Mouse (Mus musculus) adrenal gland, postnatal 25 days (tissue): Measurements from ENCODE around the gene Utf1. TPM values are rescaled to one million over a fixed set of nuclear protein-coding genes. Genes with fewer than 3 reads are reported as not detected.
A peak's percentile ranks its signal among the peaks of the same experiment; 100 is the strongest.

Experiments used
- DNase-seq: peaks from one replicate; pipeline ENCODE4 v3.0.0; 2021; ENCODE audit warnings: mixed read lengths
- microRNA-seq, 2 experiments: library from miRNA; unstranded; fragments of <30 nt; microRNA quantifications; one replicate each; pipeline ENCODE4 v1.2.0; 2021
- total RNA-seq: library from RNA; stranded (reverse); gene quantifications from 2 replicates; pipeline ENCODE4 v1.2.3, GENCODE M21; 2021

The Utf1 gene
- total RNA-seq, 1 experiment from 2014 or later = not detected

GRCm38 (mm10) chr7:139974307-139974706 lies 30.7 kb downstream of the Utf1 start:
- DNase-seq = no peak

- no peak for DNase-seq
Measured at GRCm38 (mm10) chr7:139975471-139975870, 31.9 kb downstream of the Utf1 start.

GRCm38 (mm10) chr7:139978278-139978892 lies 34.8 kb downstream of the Utf1 start, which contains the start of gene 6430531B16Rik:
Gene 6430531B16Rik (minus strand): TSS chr7:139978755.
- peak; percentile 88 for DNase-seq

GRCm38 (mm10) chr7:139979011-139979719 lies 35.6 kb downstream of the Utf1 start:
- no peak for DNase-seq

- DNase-seq = no peak
Measured at GRCm38 (mm10) chr7:139980778-139981177, 37.2 kb downstream of the Utf1 start.

- no peak for DNase-seq
Measured at GRCm38 (mm10) chr7:139982058-139982457, 38.5 kb downstream of the Utf1 start.

GRCm38 (mm10) chr7:139984505-139984904 lies 40.9 kb downstream of the Utf1 start:
- DNase-seq = no peak

- no peak for DNase-seq
Measured at GRCm38 (mm10) chr7:139988272-139988671, 44.7 kb downstream of the Utf1 start.

GRCm38 (mm10) chr7:139990864-139991394 lies 47.3 kb downstream of the Utf1 start:
- no peak for DNase-seq

GRCm38 (mm10) chr7:139992406-139992805 lies 48.8 kb downstream of the Utf1 start, which contains the start of gene Adam8:
Gene Adam8 (minus strand): TSS chr7:139992562.
- DNase-seq = peak; percentile 59

- no peak for DNase-seq
Measured at GRCm38 (mm10) chr7:139993532-139993931, 49.9 kb downstream of the Utf1 start.

GRCm38 (mm10) chr7:139994202-139994601 lies 50.6 kb downstream of the Utf1 start:
- DNase-seq = no peak

GRCm38 (mm10) chr7:139994676-139995075 lies 51.1 kb downstream of the Utf1 start:
- DNase-seq = peak; percentile 57

Small RNAs within 50 kb of the gene (microRNA-seq; reads per million reads assigned to microRNA genes)
- gene Mir202 (18.2 to 25.2 reads per million in 2 experiments), gene Mir7062 (0 to 0.71 reads per million in 2 experiments), gene mmu-mir-7686 (0 reads per million in 2 experiments)

Other genes with a start within 250 kb of the Utf1 start
- 2.3 and 3.6 TPM in 2 replicates for gene Adgra1, start 109.6 kb upstream of the Utf1 start, total RNA-seq
- 0.57 and 1.1 TPM in 2 replicates for gene Kndc1, start 49.1 kb upstream of the Utf1 start, total RNA-seq
- 0.61 TPM in 1 of 2 replicates, not detected in the other for gene 6430531B16Rik, start 35.0 kb downstream of the Utf1 start, total RNA-seq
- 1.9 and 2.1 TPM in 2 replicates for gene Adam8, start 48.8 kb downstream of the Utf1 start, total RNA-seq
- gene Zfp511, start 92.6 kb downstream of the Utf1 start, total RNA-seq = 24.5 and 26.2 TPM in 2 replicates
- gene Tubgcp2, start 92.9 kb downstream of the Utf1 start, total RNA-seq = 21.1 and 31.8 TPM in 2 replicates
- gene Msx3, start 105.3 kb downstream of the Utf1 start, total RNA-seq = not detected in 2 replicates
- gene Caly, start 138.8 kb downstream of the Utf1 start, total RNA-seq = 5.8 and 6.1 TPM in 2 replicates
- gene Prap1, start 149.6 kb downstream of the Utf1 start, total RNA-seq = not detected in 2 replicates
- gene Fuom, start 158.7 kb downstream of the Utf1 start, total RNA-seq = 68.5 and 85.2 TPM in 2 replicates
- gene Paox, start 172.0 kb downstream of the Utf1 start, total RNA-seq = 30.3 and 33.5 TPM in 2 replicates
- gene Echs1, start 172.7 kb downstream of the Utf1 start, total RNA-seq = 435 and 524 TPM in 2 replicates
- 35.9 and 39.5 TPM in 2 replicates for gene Mtg1, start 193.8 kb downstream of the Utf1 start, total RNA-seq
- 0.76 and 0.79 TPM in 2 replicates for gene Sprn, start 211.1 kb downstream of the Utf1 start, total RNA-seq
- not detected in 2 replicates for gene Olfr522, start 221.0 kb downstream of the Utf1 start, total RNA-seq
- gene Olfr523, start 229.4 kb downstream of the Utf1 start, total RNA-seq = not detected in 2 replicates